Mouse (Mus musculus) olfactory bulb, adult 2 months (tissue): ENCODE measurements around the gene Best3.

Experiments used
- CTCF ChIP-seq: fragments of 200-500 bp; IDR thresholded peaks from 2 replicates; pipeline ENCODE4 v1.5.1; 2012; ENCODE audit warnings: low read depth, mild to moderate bottlenecking, low read length, moderate library complexity; ENCODE audit not compliant: insufficient read depth
- POLR2A ChIP-seq: fragments of 200-500 bp; IDR thresholded peaks from 2 replicates; pipeline ENCODE4 v1.6.1; 2012; ENCODE audit warnings: mild to moderate bottlenecking, low read depth, low read length, moderate library complexity; ENCODE audit not compliant: insufficient read depth

DNA sequence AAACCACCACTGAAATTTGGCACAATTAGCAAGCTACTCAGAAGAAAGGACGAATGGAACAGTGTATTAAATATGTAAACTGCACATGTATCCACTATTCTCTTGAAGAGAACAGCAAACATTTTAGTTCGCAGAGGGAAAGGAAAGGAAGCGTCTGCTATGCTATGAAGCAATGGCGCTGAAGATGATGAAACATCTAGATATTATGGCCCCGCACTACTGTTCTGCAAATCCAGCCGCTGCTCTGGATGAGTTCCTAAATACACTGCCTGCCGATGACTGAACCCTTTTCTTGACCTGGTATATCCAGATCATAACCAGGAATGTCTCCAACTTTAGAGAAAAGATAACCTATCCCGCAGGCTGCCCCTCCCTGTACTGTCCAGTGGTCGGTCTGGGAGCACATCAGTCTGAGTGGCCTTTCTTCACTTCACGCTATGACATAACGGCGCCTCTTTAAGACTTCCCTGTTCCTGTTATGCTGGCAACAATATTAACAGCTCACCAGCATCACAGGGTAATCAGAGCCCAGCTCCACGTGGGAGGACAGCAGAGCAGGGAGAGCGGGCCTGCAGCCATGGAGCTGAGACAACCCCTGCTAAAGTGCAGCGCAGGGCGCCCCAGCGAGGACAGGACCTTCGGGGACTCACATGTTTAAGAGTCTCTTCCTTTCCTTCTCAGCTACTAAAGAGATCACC lies 86.2 kb downstream of the Best3 start:
- no peak for TF ChIP-seq CTCF
- no peak for TF ChIP-seq POLR2A
